In the genomic region with DNA sequence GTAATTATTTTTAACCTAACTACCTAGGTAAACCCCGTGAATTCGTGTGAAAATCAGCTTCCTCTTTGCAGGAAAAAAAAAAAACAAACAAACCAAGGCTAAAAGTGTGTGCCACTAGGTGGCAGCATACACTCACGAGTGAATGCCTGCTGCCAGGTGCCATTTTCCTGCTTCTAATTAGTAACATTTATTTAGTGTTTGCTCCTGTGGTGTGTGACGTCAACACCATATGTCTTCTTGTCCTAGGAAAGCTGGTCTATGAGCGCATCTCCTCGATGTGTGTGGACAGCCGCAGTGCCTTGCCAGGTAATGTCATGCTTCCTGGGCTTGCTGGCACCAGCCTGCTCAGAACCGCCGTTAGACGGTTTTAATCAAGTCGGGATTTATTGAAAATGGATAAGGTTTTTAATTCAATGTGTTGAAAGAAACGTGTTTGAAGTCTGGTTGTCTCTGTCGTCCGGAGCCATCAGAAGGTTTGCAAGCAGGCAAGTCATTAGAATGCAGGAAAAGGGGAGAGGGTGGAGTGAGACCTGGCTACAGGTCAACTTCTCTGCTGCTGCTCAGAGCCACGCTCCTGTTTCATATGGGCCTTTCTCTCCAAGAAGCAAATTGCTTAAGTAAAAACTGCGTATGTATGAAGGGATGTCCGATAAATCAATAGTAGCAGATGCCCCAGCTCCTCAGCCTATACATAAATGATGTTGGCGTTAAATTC, we compare ENCODE assay signal across 8 mouse cellular contexts. TPM values are rescaled to one million over a fixed set of nuclear protein-coding genes. Genes with fewer than 3 reads are reported as not detected.
DNase-seq lines count a peak whose midpoint lies in the region; ATAC-seq lines count a peak whose summit lies in the region.

No protein-coding gene starts in this region.

- H3K27ac ChIP-seq in forebrain, embryonic 13.5 days = peak overlapping the region; percentile 48
- H3K27ac ChIP-seq in midbrain, embryonic 16.5 days (ENCODE audit: low read length) = no peak overlapping the region

- H3K36me3 ChIP-seq in forebrain, embryonic 13.5 days (ENCODE audit: poor library complexity, severe bottlenecking) = peaks cover 30% of the 10 kb centered on the region
- H3K36me3 ChIP-seq in midbrain, embryonic 16.5 days (ENCODE audit: control insufficient read depth, insufficient read depth, low read length) = peaks cover 18% of the 10 kb centered on the region

- no peak overlapping the region for H3K4me3 ChIP-seq in forebrain, embryonic 13.5 days
- H3K4me3 ChIP-seq in midbrain, embryonic 16.5 days (ENCODE audit: low read depth, low read length) = no peak overlapping the region

- intact Hi-C loops in left cerebral cortex, postnatal 10 days (cut with DNase I) = loop anchor here (2.0 kb wide), 1 partner anchor 231 kb away; no protein-coding TSS in a partner anchor

- 0 out of 2 replicates have a peak overlapping the region, but pooled peaks have one; percentile 15 for H3K4me2 ChIP-seq in forebrain, embryonic 13.5 days
- H3K4me2 ChIP-seq in midbrain, embryonic 16.5 days (ENCODE audit: low read length) = peak overlapping the region; percentile 16; the same call in 1 of the 2 replicates

- WGBS in forebrain, embryonic 13.5 days = 52% methylated on average over 18 of the region's 18 CpGs
- 48% methylated on average over 18 of the region's 18 CpGs for WGBS in midbrain, embryonic 16.5 days

- no peaks in the 10 kb centered on the region for H3K9me3 ChIP-seq in forebrain, embryonic 13.5 days (replicated peaks)
- H3K9me3 ChIP-seq in midbrain, embryonic 16.5 days (replicated peaks; ENCODE audit: control insufficient read depth, low read length, poor library complexity, severe bottlenecking) = no peaks in the 10 kb centered on the region

- peak; percentile 84 for ATAC-seq in forebrain, embryonic 13.5 days
- peak; percentile 34 for ATAC-seq in midbrain, embryonic 16.5 days

- no peaks in the 10 kb centered on the region for H3K27me3 ChIP-seq in forebrain, embryonic 13.5 days
- H3K27me3 ChIP-seq in midbrain, embryonic 16.5 days (ENCODE audit: control insufficient read depth, insufficient read depth, low read depth, low read length) = no peaks in the 10 kb centered on the region

- peak overlapping the region; percentile 34; the same call in 1 of the 2 replicates for H3K9ac ChIP-seq in forebrain, embryonic 13.5 days
- no peak overlapping the region for H3K9ac ChIP-seq in midbrain, embryonic 16.5 days (ENCODE audit: low read depth, low read length)

- peaks cover 7% of the 10 kb centered on the region for H3K4me1 ChIP-seq in forebrain, embryonic 13.5 days
- H3K4me1 ChIP-seq in midbrain, embryonic 16.5 days (ENCODE audit: control insufficient read depth, insufficient read depth, low read length) = no peaks in the 10 kb centered on the region

- DNase-seq in testis, postnatal 10 days (ENCODE audit: low spot score) = peak; percentile 81
- DNase-seq in testis, postnatal 14 days (ENCODE audit: low spot score) = no peak
- peak; percentile 63 for DNase-seq in c-Kit-positive CD71-positive TER-119-negative erythroid progenitor cells, embryonic 14.5 days (ENCODE audit: low read depth)
- peak; percentile 58 for DNase-seq in hindlimb bud, embryonic 11.5 days (ENCODE audit: extremely low spot score, low read depth, low spot score)
- peak; percentile 60 to 68 for DNase-seq in left cerebral cortex, postnatal 10 days (ENCODE audit: extremely low spot score in 1 of 2, low spot score in 2 of 2)
- peak; percentile 50 to 79 for DNase-seq in spleen, postnatal 4 days (ENCODE audit: low spot score in 2 of 2)

RNA-seq across cellular contexts. Expression of a gene that starts 26.2 kb away (rescaled TPM):
- 78.8 and 84.2 TPM in 2 replicates for polyA plus RNA-seq in forebrain, embryonic 13.5 days (2015; fragmentation: Nextera tagmentation; extraction: Ambion mirVana)
- total RNA-seq in left cerebral cortex, postnatal 10 days (2021) = 10 to 100 TPM; 69.1 to 79.7 TPM
- polyA plus RNA-seq in midbrain, embryonic 16.5 days (2015; fragmentation: Nextera tagmentation; extraction: Ambion mirVana) = 102 and 113 TPM in 2 replicates

RNA-seq across cellular contexts. Expression of a gene that starts 53.9 kb away (rescaled TPM):
- 33.0 and 42.9 TPM in 2 replicates for polyA plus RNA-seq in forebrain, embryonic 13.5 days (2015; fragmentation: Nextera tagmentation; extraction: Ambion mirVana)
- total RNA-seq in left cerebral cortex, postnatal 10 days (2021) = 10 to 100 TPM; 35.4 to 38.7 TPM
- polyA plus RNA-seq in midbrain, embryonic 16.5 days (2015; fragmentation: Nextera tagmentation; extraction: Ambion mirVana) = 33.1 and 40.4 TPM in 2 replicates
